Mouse (Mus musculus) granulocyte monocyte progenitor cell, adult 5-6 weeks (primary cell): ENCODE measurements around the gene Nop16. TPM values are rescaled to one million over a fixed set of nuclear protein-coding genes. Genes with fewer than 3 reads are reported as not detected.

ENCODE experiments used
- ATAC-seq: replicated peaks from 2 replicates; pipeline ENCODE4 v1.8.0; 2016; ENCODE audit warnings: mild to moderate bottlenecking, moderate TSS enrichment, inconsistent platforms; ENCODE audit not compliant: poor library complexity, severe bottlenecking
- total RNA-seq, 2 experiments: library from RNA; stranded (forward) in 1 of 2; stranded (reverse) in 1 of 2; fragments of 200-712, 200-1000 nt in 1 of 2; fragments of >200 nt in 1 of 2; fragmentation: Nextera tagmentation in 1 of 2; gene quantifications; 2 replicates each; pipeline ENCODE4 v1.2.3; 2014 to 2017

Gene Nop16
- total RNA-seq, 2 experiments from 2014 or later: 118 to 122 TPM

GRCm38 (mm10) chr13:54564232-54565200 lies 25.4 kb downstream of the Nop16 start:
- 0 out of 2 replicates have a peak, but pooled peaks have one; percentile 5 for ATAC-seq

GRCm38 (mm10) chr13:54562562-54562961 lies 27.3 kb downstream of the Nop16 start:
- no peak for ATAC-seq

- ATAC-seq: no peak
Observed at GRCm38 (mm10) chr13:54560608-54561007, 29.3 kb downstream of the Nop16 start.

GRCm38 (mm10) chr13:54559656-54560055 lies 30.2 kb downstream of the Nop16 start:
- ATAC-seq: no peak

- ATAC-seq: no peak
Observed at GRCm38 (mm10) chr13:54557652-54558051, 32.2 kb downstream of the Nop16 start.

GRCm38 (mm10) chr13:54556796-54557195 lies 33.1 kb downstream of the Nop16 start:
- ATAC-seq: no peak

- ATAC-seq: no peak
Observed at GRCm38 (mm10) chr13:54556176-54556575, 33.7 kb downstream of the Nop16 start.

- ATAC-seq: no peak
Observed at GRCm38 (mm10) chr13:54548036-54548435, 41.9 kb downstream of the Nop16 start.

Other genes starting within 250 kb of the Nop16 start
- gene Cplx2, start 218.7 kb downstream of the Nop16 start, total RNA-seq (2014; fragmentation: Nextera tagmentation): not detected in 2 replicates
- not detected in 2 replicates for gene Cplx2, start 218.7 kb downstream of the Nop16 start, total RNA-seq (2017)
- gene Thoc3, start 121.2 kb downstream of the Nop16 start, total RNA-seq (2014; fragmentation: Nextera tagmentation): 22.1 and 26.7 TPM in 2 replicates
- 42.0 and 57.2 TPM in 2 replicates for gene Thoc3, start 121.2 kb downstream of the Nop16 start, total RNA-seq (2017)
- gene Simc1, start 86.3 kb downstream of the Nop16 start, total RNA-seq (2014; fragmentation: Nextera tagmentation): 10.6 and 16.1 TPM in 2 replicates
- gene Simc1, start 86.3 kb downstream of the Nop16 start, total RNA-seq (2017): 6.3 and 7.5 TPM in 2 replicates
- gene 4833439L19Rik, start 24.7 kb downstream of the Nop16 start, total RNA-seq (2014; fragmentation: Nextera tagmentation): 58.0 and 65.9 TPM in 2 replicates
- gene 4833439L19Rik, start 24.7 kb downstream of the Nop16 start, total RNA-seq (2017): 27.7 and 30.9 TPM in 2 replicates
- gene Arl10, start 15.1 kb downstream of the Nop16 start, total RNA-seq (2014; fragmentation: Nextera tagmentation): 17.4 and 24.0 TPM in 2 replicates
- 12.1 and 15.0 TPM in 2 replicates for gene Arl10, start 15.1 kb downstream of the Nop16 start, total RNA-seq (2017)
- gene Higd2a, start 117 bp upstream of the Nop16 start, total RNA-seq (2014; fragmentation: Nextera tagmentation): 111 and 118 TPM in 2 replicates
- 36.5 and 67.4 TPM in 2 replicates for gene Higd2a, start 117 bp upstream of the Nop16 start, total RNA-seq (2017)
- 4.5 and 6.6 TPM in 2 replicates for gene Cltb, start 21.3 kb upstream of the Nop16 start, total RNA-seq (2014; fragmentation: Nextera tagmentation)
- 7.8 and 12.3 TPM in 2 replicates for gene Cltb, start 21.3 kb upstream of the Nop16 start, total RNA-seq (2017)
- gene Faf2, start 31.7 kb upstream of the Nop16 start, total RNA-seq (2014; fragmentation: Nextera tagmentation): 30.4 and 43.7 TPM in 2 replicates
- 40.0 and 47.6 TPM in 2 replicates for gene Faf2, start 31.7 kb upstream of the Nop16 start, total RNA-seq (2017)
- 64.2 and 82.0 TPM in 2 replicates for gene Rnf44, start 103.8 kb upstream of the Nop16 start, total RNA-seq (2014; fragmentation: Nextera tagmentation)
- 12.2 and 12.3 TPM in 2 replicates for gene Rnf44, start 103.8 kb upstream of the Nop16 start, total RNA-seq (2017)
- gene Cdhr2, start 111.4 kb upstream of the Nop16 start, total RNA-seq (2014; fragmentation: Nextera tagmentation): not detected in 2 replicates
- gene Cdhr2, start 111.4 kb upstream of the Nop16 start, total RNA-seq (2017): not detected in 2 replicates
- gene Gprin1, start 159.8 kb upstream of the Nop16 start, total RNA-seq (2014; fragmentation: Nextera tagmentation): not detected in 2 replicates
- gene Gprin1, start 159.8 kb upstream of the Nop16 start, total RNA-seq (2017): not detected in 2 replicates
- gene Sncb, start 176.5 kb upstream of the Nop16 start, total RNA-seq (2014; fragmentation: Nextera tagmentation): not detected in 2 replicates
- not detected in 2 replicates for gene Sncb, start 176.5 kb upstream of the Nop16 start, total RNA-seq (2017)
- not detected in 2 replicates for gene Eif4e1b, start 193.9 kb upstream of the Nop16 start, total RNA-seq (2014; fragmentation: Nextera tagmentation)
- not detected in 2 replicates for gene Eif4e1b, start 193.9 kb upstream of the Nop16 start, total RNA-seq (2017)
- 1.4 and 5.6 TPM in 2 replicates for gene Tspan17, start 199.3 kb upstream of the Nop16 start, total RNA-seq (2014; fragmentation: Nextera tagmentation)
- 0.31 TPM in 1 of 2 replicates, not detected in the other for gene Tspan17, start 199.3 kb upstream of the Nop16 start, total RNA-seq (2017)